Mouse (Mus musculus) limb, embryonic 10.5 days (tissue): ENCODE measurements at regions not wholly inside any gene's neighbourhood (a gene's known extent, or its start where the extent isn't known, plus 50 kb on each side); places are given as distances from the start of the nearest gene placed in this dataset.

Experiments used
- DNase-seq: peaks from one replicate; pipeline ENCODE4 v3.0.0-alpha.2; 2017; ENCODE audit warnings: low spot score
- H3K27ac ChIP-seq: fragments of 300-500 bp; sonication (generic); 2 replicates; pipeline ENCODE4 v1.5.1; 2016; ENCODE audit warnings: mild to moderate bottlenecking
- H3K27me3 ChIP-seq: fragments of 300-500 bp; sonication (generic); 2 replicates; pipeline ENCODE4 v1.6.1; 2016; ENCODE audit warnings: low read depth, mild to moderate bottlenecking; ENCODE audit not compliant: poor library complexity, severe bottlenecking
- H3K36me3 ChIP-seq: fragments of 300-500 bp; sonication (generic); 2 replicates; pipeline ENCODE4 v1.6.1; 2016; ENCODE audit warnings: mild to moderate bottlenecking, moderate library complexity
- H3K4me1 ChIP-seq: fragments of 300-500 bp; sonication (generic); 2 replicates; pipeline ENCODE4 v1.6.1; 2016
- H3K4me3 ChIP-seq: fragments of 300-500 bp; sonication (generic); 2 replicates; pipeline ENCODE4 v1.5.1; 2016; ENCODE audit warnings: mild to moderate bottlenecking, moderate library complexity
- H3K9me3 ChIP-seq: fragments of 300-500 bp; sonication (generic); replicated peaks from 2 replicates; pipeline ENCODE4 v1.6.1; 2016; ENCODE audit warnings: mild to moderate bottlenecking
- WGBS: fragments of 180-500 bp; shearing (Covaris S2); methylation state at CpG from one replicate; pipeline ENCODE4 v1.1.7; 2016; 5-methylcytosine and 5-hydroxymethylcytosine counted together

DNA sequence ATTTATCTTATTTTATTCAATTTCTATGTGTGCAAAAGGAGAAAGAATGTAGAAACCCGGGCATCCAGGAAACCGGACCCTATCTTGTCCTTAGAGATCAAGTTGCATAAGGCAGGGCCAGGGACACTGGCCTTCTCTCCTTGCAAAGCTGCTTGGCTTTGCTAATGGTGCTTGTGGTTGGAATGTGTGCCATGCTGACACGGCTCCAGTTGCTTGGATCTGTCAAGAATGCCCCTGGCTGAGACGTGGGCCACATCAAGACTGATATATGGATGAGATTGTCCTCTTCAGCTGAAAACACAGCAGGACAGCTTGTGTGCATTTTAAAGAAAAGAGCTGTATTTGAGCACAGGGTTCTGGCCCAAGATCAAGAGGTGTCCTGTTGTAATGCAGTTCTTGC, 1047.0 kb downstream of the Adgrl2 start:
- Histone ChIP-seq H3K27ac (no peak overlapping the region), H3K9me3 (no peaks in the 10 kb centered on the region), H3K4me1 (peaks cover 13% of the 10 kb centered on the region), H3K36me3 (no peaks in the 10 kb centered on the region), H3K4me3 (no peak overlapping the region), H3K27me3 (no peaks in the 10 kb centered on the region)
- no peak for DNase-seq
- WGBS, result 74% methylated on average over 4 of the region's 4 CpGs

DNA sequence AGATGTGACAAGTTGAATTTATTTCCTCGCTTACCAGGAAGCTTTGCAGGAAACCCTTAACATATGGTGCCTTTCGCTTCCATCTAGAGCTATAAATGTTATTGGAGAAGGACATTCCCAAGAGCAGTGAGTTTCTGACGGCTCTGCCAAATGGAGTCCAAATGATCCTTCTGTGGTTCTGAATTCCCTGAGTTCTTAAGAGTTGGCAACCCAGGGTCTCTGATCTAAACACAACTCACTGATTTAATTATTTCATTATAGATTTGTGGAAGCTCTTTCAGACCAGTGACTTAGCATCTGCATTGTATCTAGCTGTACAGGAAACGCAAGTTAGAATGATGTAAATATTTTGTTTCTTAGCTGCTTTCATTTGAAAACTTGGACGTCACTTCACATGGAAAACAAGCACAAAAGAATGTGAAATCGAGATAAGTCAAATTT, 1059.5 kb downstream of the Adgrl2 start:
- Histone ChIP-seq H3K4me3 (no peak overlapping the region), H3K4me1 (no peaks in the 10 kb centered on the region), H3K27me3 (no peaks in the 10 kb centered on the region), H3K27ac (no peak overlapping the region), H3K36me3 (no peaks in the 10 kb centered on the region), H3K9me3 (no peaks in the 10 kb centered on the region)
- 57% methylated on average over 6 of the region's 6 CpGs for WGBS
- DNase-seq, result no peak

GRCm38 (mm10) chr3:147920181-147920580, 1068.0 kb downstream of the Ttll7 start:
- Histone ChIP-seq H3K9me3 (no peaks in the 10 kb centered on the region), H3K4me3 (no peak overlapping the region), H3K27me3 (no peaks in the 10 kb centered on the region), H3K27ac (no peak overlapping the region), H3K36me3 (no peaks in the 10 kb centered on the region), H3K4me1 (no peaks in the 10 kb centered on the region)
- 76% methylated on average over 2 of the region's 2 CpGs for WGBS
- peak; percentile 46 for DNase-seq

- Histone ChIP-seq H3K27ac (no peak overlapping the region), H3K36me3 (no peaks in the 10 kb centered on the region), H3K27me3 (no peaks in the 10 kb centered on the region), H3K4me3 (no peak overlapping the region), H3K9me3 (no peaks in the 10 kb centered on the region), H3K4me1 (no peaks in the 10 kb centered on the region)
- no peak for DNase-seq
- 97% methylated on average over 3 of the region's 3 CpGs for WGBS
These were observed 1067.5 kb downstream of the Ttll7 start for GRCm38 (mm10) chr3:147919701-147920100.

- Histone ChIP-seq H3K9me3 (no peaks in the 10 kb centered on the region), H3K36me3 (no peaks in the 10 kb centered on the region), H3K27me3 (no peaks in the 10 kb centered on the region), H3K4me1 (no peaks in the 10 kb centered on the region), H3K27ac (no peak overlapping the region), H3K4me3 (no peak overlapping the region)
- no peak for DNase-seq
- WGBS, result 94% methylated on average over 4 of the region's 4 CpGs
These were observed 1067.0 kb downstream of the Ttll7 start for GRCm38 (mm10) chr3:147919146-147919545.

DNA sequence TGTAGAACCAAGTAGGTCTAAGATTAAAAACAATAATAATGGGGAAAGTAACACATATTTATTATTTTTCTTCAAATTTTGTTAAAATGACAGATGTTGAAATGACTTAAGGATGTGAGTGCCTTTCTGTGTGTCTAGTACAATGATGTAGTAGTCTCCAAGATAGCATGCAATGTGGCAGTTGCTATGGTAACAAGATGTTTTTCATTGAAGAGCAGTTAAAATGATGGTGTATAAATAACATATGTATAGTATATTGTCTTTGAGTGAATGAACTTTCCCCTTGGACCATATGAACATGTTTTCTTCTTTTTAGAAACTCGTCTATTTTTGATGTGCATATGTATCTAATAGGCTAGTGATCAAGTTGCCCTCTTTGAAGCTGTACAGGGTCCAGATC, 1044.6 kb downstream of the Ttll7 start:
- H3K9me3 ChIP-seq, result no peaks in the 10 kb centered on the region
- H3K27ac ChIP-seq, result no peak overlapping the region
- H3K4me1 ChIP-seq, result peaks cover 12% of the 10 kb centered on the region
- H3K27me3 ChIP-seq, result no peaks in the 10 kb centered on the region
- WGBS, result 50% methylated on average over 1 of the region's 1 CpGs
- no peak overlapping the region for H3K4me3 ChIP-seq
- no peaks in the 10 kb centered on the region for H3K36me3 ChIP-seq
- DNase-seq, result no peak

GRCm38 (mm10) chr3:147891682-147892081, 1039.5 kb downstream of the Ttll7 start:
- WGBS, result 80% methylated on average over 5 of the region's 5 CpGs
- Histone ChIP-seq H3K9me3 (no peaks in the 10 kb centered on the region), H3K27me3 (no peaks in the 10 kb centered on the region), H3K27ac (no peak overlapping the region), H3K36me3 (no peaks in the 10 kb centered on the region), H3K4me1 (no peaks in the 10 kb centered on the region), H3K4me3 (no peak overlapping the region)
- no peak for DNase-seq

GRCm38 (mm10) chr3:147886261-147886893, 1034.2 kb downstream of the Ttll7 start:
- no peak for DNase-seq
- WGBS, result 77% methylated on average over 10 of the region's 10 CpGs
- no peak overlapping the region for H3K4me3 ChIP-seq

GRCm38 (mm10) chr3:147882936-147883645, 1030.9 kb downstream of the Ttll7 start:
- Histone ChIP-seq H3K4me3 (no peak overlapping the region), H3K9me3 (no peaks in the 10 kb centered on the region), H3K36me3 (no peaks in the 10 kb centered on the region), H3K4me1 (peaks cover 6% of the 10 kb centered on the region; the same call in 1 of the 2 replicates), H3K27me3 (no peaks in the 10 kb centered on the region), H3K27ac (no peak overlapping the region)
- 74% methylated on average over 10 of the region's 10 CpGs for WGBS
- DNase-seq, result no peak

More at GRCm38 (mm10) chr3:147886261-147886893, 1034.2 kb downstream of the Ttll7 start:
- H3K27me3 ChIP-seq, result no peaks in the 10 kb centered on the region
- H3K27ac ChIP-seq, result no peak overlapping the region
- no peaks in the 10 kb centered on the region for H3K9me3 ChIP-seq
- peaks cover 6% of the 10 kb centered on the region; the same call in 1 of the 2 replicates for H3K4me1 ChIP-seq
- no peaks in the 10 kb centered on the region for H3K36me3 ChIP-seq

- Histone ChIP-seq H3K27me3 (no peaks in the 10 kb centered on the region), H3K4me1 (peaks cover 6% of the 10 kb centered on the region; the same call in 1 of the 2 replicates), H3K27ac (no peak overlapping the region), H3K4me3 (no peak overlapping the region), H3K9me3 (no peaks in the 10 kb centered on the region), H3K36me3 (no peaks in the 10 kb centered on the region)
- DNase-seq, result no peak
- 84% methylated on average over 3 of the region's 3 CpGs for WGBS
These were observed 1026.5 kb downstream of the Ttll7 start for GRCm38 (mm10) chr3:147878690-147879089.

DNA sequence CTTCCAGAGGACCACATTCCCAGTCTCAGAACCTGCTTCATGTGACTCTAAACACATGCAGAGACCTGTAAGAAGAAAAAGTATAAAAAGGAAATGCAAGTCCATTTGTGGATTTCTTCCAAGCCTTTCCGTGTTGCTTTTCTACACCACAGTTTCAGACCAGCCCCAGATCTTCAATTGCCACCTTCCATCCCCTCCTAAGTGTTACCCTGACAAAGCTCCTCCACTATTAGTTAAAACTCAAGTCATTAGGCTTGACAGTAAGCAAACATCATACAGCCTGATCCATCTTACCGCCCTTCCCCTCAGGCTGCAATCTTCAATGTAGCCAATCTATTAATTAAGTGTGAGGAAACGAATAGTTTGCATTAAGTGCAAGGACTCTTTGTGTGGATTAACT, 1016.1 kb downstream of the Ttll7 start:
- no peak overlapping the region for H3K27ac ChIP-seq
- WGBS, result 64% methylated on average over 3 of the region's 3 CpGs
- H3K27me3 ChIP-seq, result no peaks in the 10 kb centered on the region
- no peaks in the 10 kb centered on the region for H3K9me3 ChIP-seq
- DNase-seq, result no peak
- H3K36me3 ChIP-seq, result no peaks in the 10 kb centered on the region
- H3K4me1 ChIP-seq, result no peaks in the 10 kb centered on the region
- H3K4me3 ChIP-seq, result no peak overlapping the region

GRCm38 (mm10) chr3:147853346-147853745, 1001.2 kb downstream of the Ttll7 start:
- Histone ChIP-seq H3K27me3 (no peaks in the 10 kb centered on the region), H3K27ac (no peak overlapping the region), H3K4me3 (no peak overlapping the region), H3K9me3 (no peaks in the 10 kb centered on the region), H3K4me1 (peaks cover 9% of the 10 kb centered on the region), H3K36me3 (no peaks in the 10 kb centered on the region)
- no peak for DNase-seq
- 90% methylated on average over 4 of the region's 4 CpGs for WGBS

DNA sequence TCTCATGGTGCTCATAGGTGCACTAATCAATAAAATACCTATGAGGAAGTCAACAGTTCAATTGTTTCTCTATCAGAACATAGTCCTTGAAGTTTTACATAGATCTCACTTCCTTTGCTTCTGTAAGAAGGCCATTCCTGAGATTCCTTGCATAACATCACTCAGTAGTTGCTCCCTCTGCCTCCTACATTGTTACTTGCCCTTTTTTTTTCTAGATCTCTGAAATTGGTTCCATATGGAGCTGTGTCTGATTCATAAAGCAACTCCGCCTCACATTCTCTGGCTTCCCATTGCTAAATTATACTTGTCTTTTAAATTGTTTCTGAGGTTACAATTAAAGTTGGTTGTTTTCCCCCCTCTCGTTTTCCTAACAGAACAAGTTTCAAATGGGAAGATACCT, 1000.7 kb downstream of the Ttll7 start:
- no peaks in the 10 kb centered on the region for H3K9me3 ChIP-seq
- H3K27ac ChIP-seq, result no peak overlapping the region
- DNase-seq, result no peak
- no peaks in the 10 kb centered on the region for H3K36me3 ChIP-seq
- H3K4me3 ChIP-seq, result no peak overlapping the region
- WGBS, result 72% methylated on average over 2 of the region's 2 CpGs
- no peaks in the 10 kb centered on the region for H3K27me3 ChIP-seq
- H3K4me1 ChIP-seq, result peaks cover 14% of the 10 kb centered on the region
